Mouse (Mus musculus): ENCODE data around the gene Fam131a.

The Fam131a gene

GRCm38 (mm10) chr16:20715976-20716840, 23.2 kb downstream of the Fam131a start:
- DNase-seq (ENCODE audit: low spot score): peak; percentile 81

GRCm38 (mm10) chr16:20716841-20717180, 23.8 kb downstream of the Fam131a start:
- no peak for DNase-seq (ENCODE audit: low spot score)

- DNase-seq (ENCODE audit: low spot score): peak; percentile 97
These were observed 24.3 kb downstream of the Fam131a start, which contains the start of the genes Polr2h and Clcn2 for GRCm38 (mm10) chr16:20717181-20717977. Gene Polr2h (plus strand): TSS chr16:20717665. Gene Clcn2 (minus strand): TSS chr16:20717746.

GRCm38 (mm10) chr16:20717978-20718670, 25.1 kb downstream of the Fam131a start:
- no peak for DNase-seq (ENCODE audit: low spot score)

- DNase-seq (ENCODE audit: low spot score): no peak
These were observed 28.8 kb downstream of the Fam131a start for GRCm38 (mm10) chr16:20721808-20722207.

GRCm38 (mm10) chr16:20722736-20723135, 29.7 kb downstream of the Fam131a start:
- DNase-seq (ENCODE audit: low spot score): no peak

- DNase-seq (ENCODE audit: low spot score): no peak
These were observed 30.2 kb downstream of the Fam131a start for GRCm38 (mm10) chr16:20723247-20723646.

GRCm38 (mm10) chr16:20724338-20724748, 31.3 kb downstream of the Fam131a start:
- no peak for DNase-seq (ENCODE audit: low spot score)

- no peak for DNase-seq (ENCODE audit: low spot score)
These were observed 32.3 kb downstream of the Fam131a start for GRCm38 (mm10) chr16:20725321-20725720.

- DNase-seq (ENCODE audit: low spot score): no peak
These were observed 32.7 kb downstream of the Fam131a start for GRCm38 (mm10) chr16:20725750-20726149.

GRCm38 (mm10) chr16:20726384-20726783, 33.3 kb downstream of the Fam131a start:
- no peak for DNase-seq (ENCODE audit: low spot score)

- no peak for DNase-seq (ENCODE audit: low spot score)
These were observed 37.3 kb downstream of the Fam131a start for GRCm38 (mm10) chr16:20730293-20730711.

GRCm38 (mm10) chr16:20731688-20732087, 38.6 kb downstream of the Fam131a start:
- no peak for DNase-seq (ENCODE audit: low spot score)

- DNase-seq (ENCODE audit: low spot score): no peak
These were observed 39.3 kb downstream of the Fam131a start for GRCm38 (mm10) chr16:20732251-20732924.

GRCm38 (mm10) chr16:20732925-20733730, 40.1 kb downstream of the Fam131a start, which contains the start of gene Chrd:
Gene Chrd (plus strand): TSS chr16:20733127.
- no peak for DNase-seq (ENCODE audit: low spot score)

- DNase-seq (ENCODE audit: low spot score): no peak
These were observed 41.0 kb downstream of the Fam131a start, which contains the start of gene Thpo for GRCm38 (mm10) chr16:20733731-20734730. Gene Thpo (minus strand): TSS chr16:20734511.

GRCm38 (mm10) chr16:20735651-20736050, 42.6 kb downstream of the Fam131a start:
- no peak for DNase-seq (ENCODE audit: low spot score)

GRCm38 (mm10) chr16:20736168-20736567, 43.1 kb downstream of the Fam131a start:
- DNase-seq (ENCODE audit: low spot score): no peak

GRCm38 (mm10) chr16:20736823-20737222, 43.8 kb downstream of the Fam131a start:
- no peak for DNase-seq (ENCODE audit: low spot score)

Measured in layer of hippocampus, adult 11-12 months (tissue).